Mouse (Mus musculus): ENCODE measurements around the gene Anln. TPM values are rescaled to one million over a fixed set of nuclear protein-coding genes. Genes with fewer than 3 reads are reported as not detected.

The Anln gene
- 6.5 and 6.7 TPM in 2 replicates for polyA plus RNA-seq (2015; fragmentation: Nextera tagmentation; extraction: Ambion mirVana)

DNA sequence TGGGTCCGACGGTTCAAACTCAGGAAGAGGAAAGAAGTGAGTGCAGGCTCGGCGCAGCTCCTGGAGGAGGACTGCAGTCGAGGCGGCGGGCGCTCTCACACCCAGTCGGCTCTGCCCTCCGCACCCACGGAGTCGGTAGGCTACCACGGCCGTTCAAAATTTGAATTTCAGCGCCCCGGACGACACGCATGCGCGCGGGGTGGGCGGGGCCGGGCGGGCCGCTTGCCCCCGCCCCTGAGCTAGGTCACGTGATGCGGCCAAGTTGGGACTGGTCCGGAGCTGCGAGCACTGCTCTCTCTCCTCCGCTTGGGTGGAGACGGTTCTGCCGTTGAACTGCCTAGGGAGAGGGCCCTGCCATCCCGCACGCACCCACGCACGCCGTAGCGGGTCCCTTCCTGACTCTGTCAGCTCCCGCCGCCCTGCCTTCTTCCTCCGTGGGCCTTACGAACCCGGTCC lies at the start of gene Anln:
Gene Anln (minus strand): TSS at position 168 of the 456 bp plus-strand sequence.
- H3K4me2 ChIP-seq = peak within 1 kb of the TSS; percentile 90
- peak; percentile 96 for ATAC-seq (ENCODE audit: low FRiP score, low read depth)
- peak within 1 kb of the TSS; percentile 86 for H3K27ac ChIP-seq (replicated peaks)
- no peaks in the 10 kb centered on the region for H3K36me3 ChIP-seq
- H3K27me3 ChIP-seq = no peaks in the 10 kb centered on the region
- H3K9me3 ChIP-seq = no peaks in the 10 kb centered on the region
- peak within 1 kb of the TSS; percentile 78 for H3K4me3 ChIP-seq
- peak within 1 kb of the TSS; percentile 88 for H3K9ac ChIP-seq
- WGBS = under 1% methylated on average over 37 of the region's 44 CpGs
- H3K4me1 ChIP-seq (replicated peaks) = peaks cover 13% of the 10 kb centered on the region

DNA sequence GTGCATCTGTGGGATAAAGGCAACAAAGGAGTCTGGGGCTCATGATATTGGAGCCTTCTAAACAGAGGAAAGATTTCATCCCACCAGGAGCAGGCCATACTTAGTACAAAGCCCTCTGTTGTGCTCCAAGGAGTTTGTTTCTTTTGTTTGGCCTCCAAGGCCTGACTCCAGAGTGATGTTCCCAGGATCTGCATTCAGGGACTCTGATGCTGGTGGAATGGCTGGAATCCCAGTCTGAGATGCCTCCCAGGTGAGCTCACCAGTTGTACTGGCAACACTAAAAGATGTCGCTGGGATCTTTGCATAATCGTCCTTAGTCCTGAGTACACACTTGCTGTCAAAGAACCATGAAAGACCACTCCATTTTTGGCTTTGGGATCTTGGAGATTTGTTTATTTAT lies 45.1 kb upstream of the Anln start:
- no peak for ATAC-seq (ENCODE audit: low FRiP score, low read depth)
- no peak overlapping the region for H3K4me3 ChIP-seq
- peaks cover 13% of the 10 kb centered on the region; the same call in 1 of the 2 replicates for H3K36me3 ChIP-seq
- H3K27ac ChIP-seq (replicated peaks) = no peak overlapping the region
- H3K27me3 ChIP-seq = no peaks in the 10 kb centered on the region
- 94% methylated on average over 2 of the region's 2 CpGs for WGBS
- H3K9me3 ChIP-seq = no peaks in the 10 kb centered on the region
- H3K4me2 ChIP-seq = no peak overlapping the region
- H3K9ac ChIP-seq = no peak overlapping the region
- peaks cover 4% of the 10 kb centered on the region for H3K4me1 ChIP-seq (replicated peaks)

DNA sequence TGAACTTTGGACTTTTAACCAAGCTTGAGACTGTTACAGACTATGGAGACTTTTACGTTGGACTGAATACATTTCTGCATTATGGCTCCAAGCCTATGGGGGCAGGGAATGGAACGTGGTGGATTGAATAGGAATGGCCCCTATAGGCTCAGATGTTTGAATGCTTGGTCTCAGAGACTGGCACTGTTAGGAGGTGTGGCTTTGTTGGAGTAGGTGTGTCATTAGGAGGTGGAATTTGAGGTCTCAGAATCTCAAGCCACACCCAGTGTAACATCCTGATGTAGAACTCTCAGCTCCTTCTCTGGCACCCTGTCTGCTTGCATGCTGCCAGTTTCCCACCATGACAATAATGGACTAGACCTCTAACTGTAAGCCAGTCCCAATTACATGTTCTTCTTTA lies 44.2 kb upstream of the Anln start:
- peaks cover 4% of the 10 kb centered on the region for H3K4me1 ChIP-seq (replicated peaks)
- WGBS = 74% methylated on average over 2 of the region's 2 CpGs
- H3K36me3 ChIP-seq = peaks cover 10% of the 10 kb centered on the region; the same call in 1 of the 2 replicates

DNA sequence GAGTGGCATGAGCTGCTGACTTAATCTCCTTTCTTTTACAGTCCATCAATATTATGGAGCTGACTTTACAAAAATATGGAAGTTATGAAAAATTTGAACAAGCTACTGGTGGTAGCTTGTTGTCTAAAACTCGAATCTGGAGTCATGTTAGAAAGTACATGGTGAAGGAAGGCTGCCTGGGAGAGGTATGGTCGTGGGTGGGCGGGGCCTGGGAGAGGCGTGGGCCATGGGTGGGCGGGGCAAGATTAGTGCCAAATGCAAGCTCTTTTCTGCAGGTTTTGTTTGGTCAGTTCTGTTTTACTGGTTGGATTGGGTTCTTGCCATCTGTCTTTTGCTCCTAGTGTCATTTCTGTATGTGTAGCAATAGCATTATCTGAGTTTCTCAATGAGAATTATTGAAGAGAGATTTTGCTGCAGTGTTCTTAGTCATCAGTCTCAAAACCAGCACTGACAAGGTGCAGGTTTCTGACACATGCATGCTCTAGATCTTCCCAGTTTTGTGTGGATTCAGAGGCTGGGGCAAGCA lies 41.4 kb upstream of the Anln start:
- no peak for ATAC-seq (ENCODE audit: low FRiP score, low read depth)
- H3K27ac ChIP-seq (replicated peaks) = no peak overlapping the region
- H3K4me1 ChIP-seq (replicated peaks) = peaks cover 4% of the 10 kb centered on the region
- no peak overlapping the region for H3K4me3 ChIP-seq
- H3K9ac ChIP-seq = no peak overlapping the region
- H3K4me2 ChIP-seq = no peak overlapping the region
- H3K36me3 ChIP-seq = peaks cover 5% of the 10 kb centered on the region; the same call in 1 of the 2 replicates
- no peaks in the 10 kb centered on the region for H3K27me3 ChIP-seq
- whole genome bisulfite sequencing = 43% methylated on average over 5 of the region's 5 CpGs
- no peaks in the 10 kb centered on the region for H3K9me3 ChIP-seq

More for the DNA sequence above, 44.2 kb upstream of the Anln start:
- Histone ChIP-seq H3K4me2 (no peak overlapping the region), H3K9me3 (no peaks in the 10 kb centered on the region), H3K4me3 (no peak overlapping the region), H3K9ac (no peak overlapping the region), H3K27me3 (no peaks in the 10 kb centered on the region), H3K27ac (replicated peaks) (no peak overlapping the region)
- ATAC-seq (ENCODE audit: low FRiP score, low read depth) = no peak

DNA sequence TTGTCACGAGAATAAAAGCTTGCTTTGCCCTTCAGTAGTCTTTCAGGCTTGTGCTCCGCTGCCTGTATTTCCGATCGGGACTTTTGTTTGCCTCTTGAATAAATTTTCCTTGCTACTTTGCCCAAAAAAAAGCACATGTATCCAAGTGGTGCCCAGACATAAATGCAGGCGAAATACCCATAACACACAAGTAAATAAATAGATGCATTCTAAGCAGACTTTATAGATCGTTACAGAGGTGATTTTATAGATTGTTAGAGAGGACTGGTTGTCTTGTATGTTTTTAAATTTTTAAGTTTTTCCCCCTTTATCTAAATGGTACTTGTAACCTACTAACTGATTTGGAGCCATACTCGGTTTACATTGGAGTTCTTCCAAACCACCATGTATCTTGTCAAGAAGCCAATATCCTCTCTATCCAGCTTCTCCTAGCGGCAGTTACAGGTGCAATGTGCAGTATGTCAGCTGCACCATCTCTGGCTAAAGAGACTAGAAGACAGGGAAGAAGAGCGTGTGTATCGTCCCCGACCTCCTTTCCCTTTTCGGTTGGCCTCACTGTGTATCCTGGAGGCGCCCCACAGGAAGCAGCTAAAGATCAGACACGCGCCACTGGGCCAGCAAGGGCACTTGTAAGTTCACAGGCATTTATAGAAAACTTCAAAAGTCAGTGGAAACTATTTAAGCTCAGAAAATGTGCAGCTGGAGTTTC lies 40.7 kb upstream of the Anln start:
- Histone ChIP-seq H3K4me2 (no peak overlapping the region), H3K36me3 (no peaks in the 10 kb centered on the region), H3K4me1 (replicated peaks) (peaks cover 4% of the 10 kb centered on the region), H3K27ac (replicated peaks) (no peak overlapping the region), H3K9ac (no peak overlapping the region), H3K4me3 (no peak overlapping the region), H3K9me3 (no peaks in the 10 kb centered on the region), H3K27me3 (no peaks in the 10 kb centered on the region)
- no peak for ATAC-seq (ENCODE audit: low FRiP score, low read depth)
- 63% methylated on average over 15 of the region's 15 CpGs for WGBS

DNA sequence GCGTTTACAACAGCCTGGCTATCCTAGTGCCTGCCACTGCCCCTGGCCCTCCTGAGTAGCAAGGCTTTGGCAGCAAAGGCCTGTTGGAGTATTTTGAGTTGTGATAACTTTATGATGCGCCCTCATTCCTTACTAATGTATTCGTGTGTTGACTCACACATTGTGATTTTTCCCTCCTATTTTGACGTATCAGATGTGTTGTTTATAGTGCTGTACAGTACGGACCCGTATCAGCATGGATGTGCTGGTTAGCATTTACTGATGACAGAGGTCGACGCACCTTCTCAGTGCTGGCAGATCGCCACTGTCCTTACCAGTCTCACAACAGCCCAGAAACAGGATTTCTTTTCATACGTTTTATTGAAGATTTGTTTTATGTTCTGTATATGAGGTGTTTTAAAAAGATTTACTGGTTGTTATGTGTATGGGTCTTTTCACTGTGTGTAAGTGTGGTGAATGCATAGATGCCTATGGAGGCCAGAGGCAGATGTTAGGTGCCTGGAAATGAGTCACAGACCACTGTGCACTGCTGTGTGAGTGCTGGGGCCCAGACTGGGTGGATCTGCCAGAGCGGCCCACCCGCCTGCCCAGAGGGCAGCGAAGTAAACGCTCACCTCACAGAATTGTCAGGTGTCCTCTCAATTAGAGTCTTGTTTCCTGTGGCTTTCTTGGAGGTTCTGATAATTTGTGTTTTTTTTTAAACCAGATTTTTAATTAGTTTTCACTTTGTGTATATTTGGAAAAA lies 39.9 kb upstream of the Anln start:
- H3K4me2 ChIP-seq = no peak overlapping the region
- no peaks in the 10 kb centered on the region for H3K36me3 ChIP-seq
- peaks cover 4% of the 10 kb centered on the region for H3K4me1 ChIP-seq (replicated peaks)
- no peak overlapping the region for H3K4me3 ChIP-seq
- no peaks in the 10 kb centered on the region for H3K27me3 ChIP-seq
- no peaks in the 10 kb centered on the region for H3K9me3 ChIP-seq
- 0 out of 2 replicates have a peak, but pooled peaks have one; percentile 3 for ATAC-seq (ENCODE audit: low FRiP score, low read depth)
- no peak overlapping the region for H3K27ac ChIP-seq (replicated peaks)
- H3K9ac ChIP-seq = no peak overlapping the region
- WGBS = 83% methylated on average over 14 of the region's 14 CpGs

DNA sequence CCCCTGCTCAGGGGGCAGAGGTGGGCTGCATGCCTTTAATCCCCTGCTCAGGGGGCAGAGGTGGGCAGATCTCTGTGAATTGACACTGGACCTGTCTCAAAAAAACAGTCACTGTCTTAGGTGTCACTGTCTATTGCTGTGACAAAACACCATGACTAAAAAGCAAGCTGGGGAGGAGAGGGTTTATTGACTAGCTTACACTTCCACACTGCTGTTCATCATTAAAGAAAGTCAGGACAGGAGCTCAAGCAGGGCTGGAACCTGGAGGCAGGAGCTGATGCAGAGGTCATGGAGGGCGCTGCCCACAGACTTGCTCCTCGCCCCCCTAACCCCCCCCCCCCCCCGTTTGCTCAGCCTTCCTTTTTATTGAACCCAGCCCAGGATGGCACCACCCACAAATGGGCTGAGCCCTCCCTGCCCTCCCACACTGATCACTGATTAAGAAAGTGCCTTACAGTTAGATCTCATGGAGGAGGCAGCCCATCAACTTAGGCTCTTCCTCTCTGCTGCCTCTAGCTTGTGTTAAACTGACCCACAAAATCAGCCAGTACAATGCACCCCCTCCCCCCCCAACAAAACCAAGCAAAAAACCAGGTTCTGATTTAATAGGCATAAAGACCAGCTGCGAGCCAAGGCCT lies 39.2 kb upstream of the Anln start:
- no peaks in the 10 kb centered on the region for H3K9me3 ChIP-seq
- ATAC-seq (ENCODE audit: low FRiP score, low read depth) = 0 out of 2 replicates have a peak, but pooled peaks have one; percentile 59
- WGBS = 37% methylated on average over 4 of the region's 4 CpGs

DNA sequence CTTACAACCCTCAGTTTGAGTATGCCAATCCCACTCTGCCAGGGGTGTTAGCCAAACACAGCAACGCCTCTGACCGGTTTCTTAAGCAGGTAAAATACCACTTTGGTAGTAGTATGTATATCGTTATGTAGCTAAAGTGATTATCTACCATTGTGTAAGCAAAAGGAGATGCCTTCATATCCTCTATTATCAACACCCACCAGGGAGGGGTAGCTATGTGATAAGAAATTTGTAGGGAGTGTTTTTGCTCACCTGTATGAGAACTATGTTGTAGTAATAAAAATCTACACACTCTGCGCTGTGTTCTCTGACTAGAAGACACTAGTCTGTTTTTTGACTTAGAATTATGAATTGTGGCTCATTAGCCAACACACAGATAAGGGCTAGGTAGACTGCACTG lies 35.7 kb upstream of the Anln start:
- Histone ChIP-seq H3K4me2 (no peak overlapping the region), H3K27ac (replicated peaks) (no peak overlapping the region), H3K4me3 (no peak overlapping the region), H3K9ac (no peak overlapping the region), H3K27me3 (no peaks in the 10 kb centered on the region), H3K9me3 (no peaks in the 10 kb centered on the region), H3K4me1 (replicated peaks) (peaks cover under 1% of the 10 kb centered on the region; the same call in 1 of the 2 replicates), H3K36me3 (no peaks in the 10 kb centered on the region)
- WGBS = 97% methylated on average over 4 of the region's 4 CpGs
- no peak for ATAC-seq (ENCODE audit: low FRiP score, low read depth)

More for the DNA sequence above, 39.2 kb upstream of the Anln start:
- H3K4me1 ChIP-seq (replicated peaks) = peaks cover 4% of the 10 kb centered on the region
- H3K27ac ChIP-seq (replicated peaks) = no peak overlapping the region
- H3K4me3 ChIP-seq = no peak overlapping the region
- no peaks in the 10 kb centered on the region for H3K27me3 ChIP-seq
- H3K9ac ChIP-seq = no peak overlapping the region
- no peak overlapping the region for H3K4me2 ChIP-seq
- no peaks in the 10 kb centered on the region for H3K36me3 ChIP-seq

DNA sequence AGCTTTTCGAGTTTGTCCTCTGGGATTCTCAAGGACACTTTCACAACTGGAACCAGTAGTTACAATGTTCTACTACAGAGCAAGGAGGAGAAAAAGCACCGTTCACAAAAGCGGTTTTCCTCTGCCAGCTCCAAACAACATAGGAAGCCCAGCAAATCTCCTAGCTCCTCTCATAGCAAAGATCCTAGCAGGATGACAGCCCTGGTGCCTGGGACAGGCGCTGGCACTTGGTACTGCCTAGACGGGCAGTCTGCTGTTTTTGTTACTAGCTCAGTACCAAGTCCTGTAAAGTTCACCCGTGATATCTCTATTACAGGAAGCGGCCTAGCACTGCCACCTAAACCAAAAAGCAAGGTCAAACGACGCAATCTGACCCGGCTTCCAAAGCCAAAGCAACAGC lies 35.2 kb upstream of the Anln start:
- no peak for ATAC-seq (ENCODE audit: low FRiP score, low read depth)
- Histone ChIP-seq H3K4me2 (no peak overlapping the region), H3K36me3 (no peaks in the 10 kb centered on the region), H3K4me1 (replicated peaks) (no peaks in the 10 kb centered on the region), H3K27ac (replicated peaks) (no peak overlapping the region), H3K9ac (no peak overlapping the region), H3K27me3 (no peaks in the 10 kb centered on the region), H3K4me3 (no peak overlapping the region), H3K9me3 (no peaks in the 10 kb centered on the region)
- WGBS = 84% methylated on average over 10 of the region's 10 CpGs

DNA sequence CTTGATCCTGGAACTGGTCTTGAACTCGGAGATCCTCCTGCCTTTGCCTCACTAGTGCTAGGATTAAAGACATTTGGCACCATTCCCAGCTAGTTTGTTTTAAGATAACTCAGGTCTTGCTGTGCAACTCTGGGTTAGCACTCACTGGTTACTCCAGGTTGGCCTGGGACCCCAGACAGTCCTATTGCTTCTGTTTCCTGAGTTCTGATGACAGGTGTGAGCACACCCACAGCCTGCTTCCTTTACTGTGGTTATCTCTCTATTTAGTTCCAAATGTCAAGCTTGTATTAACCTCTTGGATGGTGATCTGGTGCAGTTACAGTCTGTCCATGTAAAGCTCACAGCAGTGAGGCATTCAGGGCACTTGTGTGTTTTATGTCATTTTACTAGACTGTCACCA lies 34.5 kb upstream of the Anln start:
- H3K9ac ChIP-seq = no peak overlapping the region
- H3K27me3 ChIP-seq = no peaks in the 10 kb centered on the region
- no peaks in the 10 kb centered on the region for H3K36me3 ChIP-seq
- no peak overlapping the region for H3K4me2 ChIP-seq
- ATAC-seq (ENCODE audit: low FRiP score, low read depth) = no peak
- H3K4me3 ChIP-seq = no peak overlapping the region
- 77% methylated on average over 1 of the region's 1 CpGs for WGBS
- no peaks in the 10 kb centered on the region for H3K9me3 ChIP-seq
- H3K4me1 ChIP-seq (replicated peaks) = no peaks in the 10 kb centered on the region
- H3K27ac ChIP-seq (replicated peaks) = no peak overlapping the region

DNA sequence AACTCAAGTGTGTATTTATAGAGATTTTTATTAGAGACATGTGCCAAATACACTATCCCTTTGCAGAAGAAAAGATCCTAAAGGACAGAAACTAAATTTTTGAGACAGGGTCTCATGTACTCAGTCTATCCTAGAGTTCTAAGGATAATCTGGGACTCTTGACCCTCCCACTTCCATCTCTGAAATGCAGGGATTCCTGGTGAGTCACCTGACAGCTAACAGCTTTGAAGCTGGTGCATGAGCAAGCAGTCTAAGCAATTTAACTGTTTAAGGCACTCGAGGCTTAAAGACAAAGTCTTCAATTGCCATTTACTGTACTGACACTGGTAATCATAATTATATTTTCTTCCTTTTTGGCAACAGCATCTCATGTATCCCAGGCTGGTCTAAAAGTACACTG lies 33.6 kb upstream of the Anln start:
- Histone ChIP-seq H3K27ac (replicated peaks) (no peak overlapping the region), H3K4me3 (no peak overlapping the region), H3K27me3 (no peaks in the 10 kb centered on the region), H3K4me1 (replicated peaks) (0 out of 2 replicates have a peak, but pooled peaks cover 4% of the 10 kb centered on the region), H3K9ac (no peak overlapping the region), H3K4me2 (no peak overlapping the region), H3K9me3 (no peaks in the 10 kb centered on the region), H3K36me3 (no peaks in the 10 kb centered on the region)
- 59% methylated on average over 1 of the region's 1 CpGs for WGBS
- no peak for ATAC-seq (ENCODE audit: low FRiP score, low read depth)

DNA sequence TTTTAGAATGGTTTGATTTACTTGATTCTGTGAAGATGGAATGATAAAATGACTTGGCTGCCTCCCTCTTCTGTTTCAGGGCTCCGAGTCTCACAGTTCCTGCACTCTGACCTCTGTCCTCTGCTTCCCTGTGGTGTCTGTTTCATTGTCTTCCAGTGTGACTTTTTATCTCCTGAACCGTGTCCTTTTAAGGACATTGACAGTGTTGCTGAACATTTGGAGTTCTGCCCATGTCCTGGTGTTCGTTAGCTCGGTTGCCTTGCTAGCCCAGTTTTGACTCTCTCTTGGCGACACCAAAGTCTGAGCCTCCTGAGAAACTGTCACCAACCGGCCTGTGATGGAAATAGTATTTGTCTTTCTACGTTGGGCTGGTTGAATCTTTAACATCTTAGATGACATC lies 31.5 kb upstream of the Anln start:
- WGBS = 19% methylated on average over 7 of the region's 7 CpGs
- no peak overlapping the region for H3K27ac ChIP-seq (replicated peaks)
- H3K4me2 ChIP-seq = no peak overlapping the region
- ATAC-seq (ENCODE audit: low FRiP score, low read depth) = no peak
- no peaks in the 10 kb centered on the region for H3K9me3 ChIP-seq
- H3K4me3 ChIP-seq = no peak overlapping the region
- no peak overlapping the region for H3K9ac ChIP-seq
- H3K36me3 ChIP-seq = no peaks in the 10 kb centered on the region
- H3K27me3 ChIP-seq = no peaks in the 10 kb centered on the region
- H3K4me1 ChIP-seq (replicated peaks) = 0 out of 2 replicates have a peak, but pooled peaks cover 4% of the 10 kb centered on the region
